Mouse (Mus musculus) limb, embryonic 15.5 days (tissue): ENCODE results near the gene Kremen1. TPM values are rescaled to one million over a fixed set of nuclear protein-coding genes. Genes with fewer than 3 reads are reported as not detected.

Experiments used
- ATAC-seq: fragments of 200-750 bp; cut with Nextera tagmentation; 2 replicates; pipeline ENCODE4 v1.8.0; 2017; ENCODE audit warnings: low read depth, moderate TSS enrichment; ENCODE audit not compliant: insufficient number of reproducible peaks, low FRiP score, low TSS enrichment
- H3K27ac ChIP-seq: fragments of 300-500 bp; sonication (generic); 2 replicates; pipeline ENCODE4 v1.5.1; 2015; ENCODE audit warnings: moderate library complexity, mild to moderate bottlenecking, inconsistent platforms
- H3K27me3 ChIP-seq: fragments of 300-500 bp; sonication (generic); 2 replicates; pipeline ENCODE4 v1.6.1; 2015; ENCODE audit warnings: inconsistent platforms
- H3K36me3 ChIP-seq: fragments of 300-500 bp; sonication (generic); 2 replicates; pipeline ENCODE4 v1.6.1; 2015; ENCODE audit warnings: inconsistent platforms
- H3K4me1 ChIP-seq: fragments of 300-500 bp; sonication (generic); 2 replicates; pipeline ENCODE4 v1.6.1; 2015; ENCODE audit warnings: inconsistent platforms
- H3K4me2 ChIP-seq: fragments of 300-500 bp; sonication (generic); 2 replicates; pipeline ENCODE4 v1.6.1; 2015; ENCODE audit warnings: mild to moderate bottlenecking, inconsistent platforms
- H3K4me3 ChIP-seq: fragments of 300-500 bp; sonication (generic); 2 replicates; pipeline ENCODE4 v1.5.1; 2015; ENCODE audit warnings: mild to moderate bottlenecking, inconsistent platforms
- H3K9ac ChIP-seq: fragments of 300-500 bp; sonication (generic); 2 replicates; pipeline ENCODE4 v1.6.1; 2015; ENCODE audit warnings: inconsistent platforms
- H3K9me3 ChIP-seq: fragments of 300-500 bp; sonication (generic); 2 replicates; pipeline ENCODE4 v1.6.1; 2016; ENCODE audit warnings: inconsistent platforms
- WGBS: fragments of 180-500 bp; shearing (Covaris S2); methylation state at CpG from one replicate; pipeline ENCODE4 v1.1.7; 2015; 5-methylcytosine and 5-hydroxymethylcytosine counted together
- polyA plus RNA-seq: library from polyadenylated mRNA; unstranded; fragments of >200 nt; fragmentation: Nextera tagmentation; extraction: Ambion mirVana; gene quantifications from 2 replicates; pipeline ENCODE4 v1.2.1, GENCODE M21; 2015

The Kremen1 gene
- polyA plus RNA-seq, 1 experiment from 2014 or later, result 37.6 TPM

DNA sequence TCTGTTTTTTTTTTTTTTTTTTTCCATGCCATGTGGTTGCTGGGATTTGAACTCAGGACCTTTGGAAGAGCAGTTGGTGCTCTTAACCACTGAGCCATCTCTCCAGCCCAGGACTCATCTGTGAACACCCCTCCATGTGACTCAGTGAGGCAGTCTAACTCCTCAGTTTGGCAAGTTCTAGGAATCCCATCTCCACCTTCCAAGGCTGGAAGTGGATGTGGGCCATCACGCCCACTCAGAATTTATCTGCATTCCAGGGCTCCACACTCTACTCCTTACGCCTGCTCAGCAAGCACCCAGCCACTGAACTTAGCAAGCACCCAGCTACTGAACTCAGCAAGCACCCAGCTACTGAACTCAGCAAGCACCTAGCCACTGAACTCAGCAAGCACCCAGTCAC, 61.5 kb downstream of the Kremen1 start:
- no peak overlapping the region for H3K4me3 ChIP-seq
- peaks cover 69% of the 10 kb centered on the region for H3K36me3 ChIP-seq

DNA sequence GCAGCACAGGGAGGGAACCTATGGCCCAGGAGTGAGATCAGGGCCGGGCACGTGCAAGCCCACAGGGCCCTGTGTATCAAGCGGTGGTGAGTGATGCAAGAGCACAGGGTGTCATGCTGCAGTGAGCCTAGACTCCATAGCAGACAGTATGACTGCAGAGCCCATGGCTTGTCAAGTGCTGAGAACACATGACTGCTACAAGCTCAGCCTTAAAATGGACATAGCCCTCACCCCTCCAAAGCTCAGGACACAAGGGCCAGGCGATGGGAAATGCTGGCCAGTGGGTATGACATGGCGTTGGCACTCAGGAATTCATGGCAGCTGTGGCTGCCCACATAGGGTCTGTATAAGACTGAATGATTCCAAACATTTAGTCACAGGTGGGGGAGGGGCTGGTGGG, 64.3 kb downstream of the Kremen1 start:
- peaks cover 72% of the 10 kb centered on the region for H3K36me3 ChIP-seq
- peaks cover 9% of the 10 kb centered on the region for H3K4me1 ChIP-seq
- no peak overlapping the region for H3K9ac ChIP-seq
- no peak overlapping the region for H3K4me3 ChIP-seq
- no peak overlapping the region for H3K4me2 ChIP-seq
- 82% methylated on average over 5 of the region's 5 CpGs for WGBS
- no peak overlapping the region for H3K27ac ChIP-seq
- no peaks in the 10 kb centered on the region for H3K9me3 ChIP-seq
- H3K27me3 ChIP-seq, result no peaks in the 10 kb centered on the region
- ATAC-seq, result no peak

More for the DNA sequence above, 61.5 kb downstream of the Kremen1 start:
- 89% methylated on average over 2 of the region's 2 CpGs for WGBS
- Histone ChIP-seq H3K4me2 (no peak overlapping the region), H3K27ac (no peak overlapping the region), H3K27me3 (no peaks in the 10 kb centered on the region), H3K4me1 (no peaks in the 10 kb centered on the region), H3K9ac (no peak overlapping the region), H3K9me3 (no peaks in the 10 kb centered on the region)
- ATAC-seq, result no peak

DNA sequence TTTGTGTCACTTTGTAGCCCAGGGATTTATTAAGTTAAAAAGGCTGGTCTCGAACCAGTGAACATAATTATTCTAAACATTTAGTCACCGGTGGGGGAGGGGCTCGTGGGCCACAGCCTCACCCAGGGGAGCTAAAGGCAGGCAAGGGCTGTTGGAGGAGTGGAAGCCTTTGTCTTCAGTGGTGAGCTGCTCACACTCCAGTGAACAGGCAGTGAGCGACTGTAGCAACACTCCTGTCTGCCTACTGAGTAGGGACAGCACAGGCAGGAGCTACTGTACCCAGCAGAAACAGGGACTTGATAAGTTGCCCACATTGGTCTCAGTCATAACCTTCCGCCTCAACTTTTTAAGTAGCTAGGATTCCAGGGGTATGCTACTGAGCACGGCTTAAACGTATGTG, 64.8 kb downstream of the Kremen1 start:
- Histone ChIP-seq H3K4me1 (peaks cover 10% of the 10 kb centered on the region), H3K27ac (no peak overlapping the region), H3K9ac (no peak overlapping the region), H3K9me3 (no peaks in the 10 kb centered on the region), H3K4me2 (no peak overlapping the region), H3K36me3 (peaks cover 71% of the 10 kb centered on the region), H3K4me3 (no peak overlapping the region), H3K27me3 (no peaks in the 10 kb centered on the region)
- WGBS, result 75% methylated on average over 7 of the region's 7 CpGs
- no peak for ATAC-seq

DNA sequence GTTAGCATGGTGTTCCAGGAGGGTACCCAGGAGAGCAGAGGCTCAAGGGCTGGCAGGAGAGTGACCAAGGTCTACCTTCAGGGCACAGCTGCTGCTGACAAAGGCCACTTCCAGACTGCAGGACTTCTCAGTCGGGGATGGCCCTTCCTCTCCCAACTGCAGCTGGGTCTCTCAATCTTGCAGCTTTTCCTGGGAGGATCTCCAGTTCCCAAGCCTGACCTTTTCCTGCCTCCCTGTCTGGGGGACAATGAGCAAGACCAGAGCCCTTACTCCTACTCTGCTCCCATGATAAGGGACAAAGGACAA, 67.8 kb downstream of the Kremen1 start:
- Histone ChIP-seq H3K4me2 (no peak overlapping the region), H3K4me3 (no peak overlapping the region), H3K36me3 (peaks cover 53% of the 10 kb centered on the region), H3K4me1 (peaks cover 10% of the 10 kb centered on the region), H3K27ac (peak overlapping the region; percentile 59; the same call in 1 of the 2 replicates), H3K27me3 (no peaks in the 10 kb centered on the region), H3K9ac (no peak overlapping the region), H3K9me3 (no peaks in the 10 kb centered on the region)
- WGBS, result 62% methylated on average over 1 of the region's 1 CpGs
- ATAC-seq, result no peak

DNA sequence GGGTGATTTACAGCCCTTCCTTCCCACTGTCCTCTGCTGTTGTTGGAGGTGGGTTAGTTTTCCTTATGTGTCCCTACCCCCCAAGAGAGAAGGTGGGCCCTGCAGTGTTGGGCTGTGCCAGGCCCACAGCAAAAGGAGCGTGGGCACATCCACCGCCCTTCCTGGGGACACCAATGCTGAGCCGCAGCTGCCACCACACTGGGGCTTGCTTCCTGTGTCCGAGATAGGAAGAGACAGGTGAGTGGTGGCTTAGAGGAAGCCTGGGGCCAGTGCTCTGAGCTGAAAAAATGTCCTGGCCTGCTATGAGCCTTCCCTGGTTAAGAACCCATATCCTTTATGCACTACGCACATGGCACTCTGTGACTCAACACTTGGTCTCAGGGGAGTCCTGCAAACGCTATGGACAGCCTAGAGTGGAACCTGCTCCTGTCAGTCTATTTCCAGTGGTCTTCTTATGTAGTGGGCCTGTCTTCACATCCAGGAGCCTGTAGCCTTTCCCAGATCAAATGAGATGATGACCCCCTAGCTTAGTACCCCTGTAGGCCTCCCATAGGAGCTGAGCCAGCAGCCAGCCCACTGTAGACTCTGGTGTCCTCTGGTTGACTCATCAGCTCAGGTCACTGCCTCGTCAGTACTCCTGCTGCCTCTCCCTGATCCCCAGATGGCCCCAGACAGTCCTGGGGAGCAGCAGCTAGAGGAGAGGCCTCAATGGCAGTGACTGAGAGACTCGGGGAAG, 68.3 kb downstream of the Kremen1 start:
- ATAC-seq, result no peak
- Histone ChIP-seq H3K27me3 (no peaks in the 10 kb centered on the region), H3K27ac (peak overlapping the region; percentile 59)

DNA sequence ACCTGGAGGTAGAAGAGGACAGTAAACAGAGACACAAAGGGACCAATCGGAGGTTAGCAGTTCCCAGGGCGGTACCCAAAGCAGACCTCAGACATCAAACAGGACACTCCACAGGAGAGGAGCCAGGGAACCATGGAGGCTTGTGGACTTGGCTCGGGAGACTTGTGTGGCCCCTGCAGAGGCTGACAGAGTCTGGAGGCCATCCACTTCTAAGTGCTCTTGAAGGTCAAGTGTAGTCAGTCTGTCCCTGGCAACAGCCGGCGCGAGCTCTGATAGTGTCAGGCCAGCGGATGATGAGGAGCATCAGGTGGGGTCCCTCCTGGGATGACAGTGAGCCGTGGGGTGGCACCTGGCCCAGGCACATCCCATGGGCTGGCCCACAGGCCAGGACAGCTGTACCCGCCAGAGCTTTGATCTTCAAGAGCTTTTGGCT, 69.3 kb downstream of the Kremen1 start:
- Histone ChIP-seq H3K27ac (peak overlapping the region; percentile 47; the same call in 1 of the 2 replicates), H3K4me3 (no peak overlapping the region)
- 53% methylated on average over 9 of the region's 9 CpGs for WGBS

More for the DNA sequence above, 68.3 kb downstream of the Kremen1 start:
- H3K4me2 ChIP-seq, result no peak overlapping the region
- 67% methylated on average over 8 of the region's 8 CpGs for WGBS
- H3K9ac ChIP-seq, result no peak overlapping the region
- H3K4me3 ChIP-seq, result no peak overlapping the region
- H3K4me1 ChIP-seq, result peaks cover 10% of the 10 kb centered on the region
- no peaks in the 10 kb centered on the region for H3K9me3 ChIP-seq
- H3K36me3 ChIP-seq, result peaks cover 48% of the 10 kb centered on the region

GRCm38 (mm10) chr11:5189239-5189933, 72.0 kb downstream of the Kremen1 start:
- Histone ChIP-seq H3K27ac (no peak overlapping the region), H3K9me3 (no peaks in the 10 kb centered on the region), H3K9ac (no peak overlapping the region), H3K36me3 (peaks cover 17% of the 10 kb centered on the region), H3K4me1 (peaks cover 19% of the 10 kb centered on the region), H3K4me2 (no peak overlapping the region), H3K27me3 (no peaks in the 10 kb centered on the region), H3K4me3 (no peak overlapping the region)
- no peak for ATAC-seq
- 69% methylated on average over 9 of the region's 9 CpGs for WGBS

More for the DNA sequence above, 69.3 kb downstream of the Kremen1 start:
- no peak overlapping the region for H3K4me2 ChIP-seq
- H3K9me3 ChIP-seq, result no peaks in the 10 kb centered on the region
- H3K27me3 ChIP-seq, result no peaks in the 10 kb centered on the region
- H3K36me3 ChIP-seq, result peaks cover 38% of the 10 kb centered on the region
- no peak overlapping the region for H3K9ac ChIP-seq
- no peak for ATAC-seq
- peaks cover 10% of the 10 kb centered on the region for H3K4me1 ChIP-seq

DNA sequence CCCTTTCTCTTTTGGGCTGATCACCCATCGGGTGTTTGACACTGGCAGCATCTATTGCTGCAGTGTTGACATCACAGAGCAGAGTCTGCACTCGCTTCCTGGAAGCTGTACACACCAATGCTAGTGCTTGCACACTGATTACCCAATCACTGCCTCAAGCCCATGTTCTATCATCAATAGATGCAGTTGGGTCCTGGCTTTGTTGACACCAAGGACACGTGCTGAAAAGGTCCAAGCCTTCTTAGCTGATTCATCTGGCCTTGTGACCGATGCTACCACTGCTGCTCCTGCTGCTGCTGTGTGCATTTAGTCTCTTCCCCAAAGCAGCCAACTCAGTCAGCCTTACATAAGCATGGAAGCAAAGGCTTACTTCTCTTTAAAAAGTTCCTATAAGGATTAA, 73.2 kb downstream of the Kremen1 start:
- H3K9me3 ChIP-seq, result no peaks in the 10 kb centered on the region
- 88% methylated on average over 4 of the region's 4 CpGs for WGBS
- no peaks in the 10 kb centered on the region for H3K27me3 ChIP-seq
- no peak overlapping the region for H3K4me3 ChIP-seq
- no peak overlapping the region for H3K27ac ChIP-seq
- H3K4me1 ChIP-seq, result peaks cover 23% of the 10 kb centered on the region
- H3K36me3 ChIP-seq, result peaks cover 10% of the 10 kb centered on the region
- ATAC-seq, result no peak
- H3K4me2 ChIP-seq, result no peak overlapping the region
- no peak overlapping the region for H3K9ac ChIP-seq

GRCm38 (mm10) chr11:5184832-5185231, 76.5 kb downstream of the Kremen1 start:
- Histone ChIP-seq H3K4me2 (no peak overlapping the region), H3K36me3 (no peaks in the 10 kb centered on the region), H3K9me3 (no peaks in the 10 kb centered on the region), H3K27me3 (no peaks in the 10 kb centered on the region), H3K4me1 (peaks cover 19% of the 10 kb centered on the region), H3K27ac (peak overlapping the region; percentile 75), H3K9ac (no peak overlapping the region), H3K4me3 (no peak overlapping the region)
- ATAC-seq, result no peak
- 73% methylated on average over 9 of the region's 9 CpGs for WGBS

- Histone ChIP-seq H3K4me1 (peaks cover 22% of the 10 kb centered on the region), H3K4me2 (no peak overlapping the region), H3K27ac (peak overlapping the region; percentile 77), H3K9ac (no peak overlapping the region), H3K36me3 (no peaks in the 10 kb centered on the region), H3K9me3 (no peaks in the 10 kb centered on the region), H3K27me3 (no peaks in the 10 kb centered on the region), H3K4me3 (no peak overlapping the region)
- WGBS, result 18% methylated on average over 9 of the region's 9 CpGs
- peak; percentile 40; the same call in 1 of the 2 replicates for ATAC-seq
Observed at GRCm38 (mm10) chr11:5184250-5184649, 77.1 kb downstream of the Kremen1 start.

DNA sequence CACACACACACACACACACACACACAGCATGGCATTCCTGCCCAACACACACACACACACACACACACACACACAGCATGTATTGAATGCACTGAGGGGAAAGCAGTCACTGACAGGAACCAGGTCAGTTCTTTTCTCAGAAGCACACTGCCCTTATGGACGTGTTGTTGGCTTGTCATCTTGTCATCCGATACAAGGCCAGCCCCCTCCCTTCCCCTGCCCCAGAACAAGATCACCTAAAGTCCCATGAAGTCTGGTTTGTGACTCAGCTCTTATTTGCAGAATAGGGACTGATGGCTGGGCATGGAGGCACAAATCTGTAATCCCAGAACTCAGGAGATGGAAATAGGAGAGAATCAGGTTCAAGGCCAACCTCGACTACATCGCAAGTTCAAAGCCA, 78.5 kb downstream of the Kremen1 start:
- H3K4me2 ChIP-seq, result no peak overlapping the region
- H3K36me3 ChIP-seq, result no peaks in the 10 kb centered on the region
- no peak overlapping the region for H3K4me3 ChIP-seq
- H3K27me3 ChIP-seq, result no peaks in the 10 kb centered on the region
- H3K4me1 ChIP-seq, result peaks cover 28% of the 10 kb centered on the region
- H3K27ac ChIP-seq, result no peak overlapping the region
- no peak overlapping the region for H3K9ac ChIP-seq
- WGBS, result 68% methylated on average over 4 of the region's 4 CpGs
- no peaks in the 10 kb centered on the region for H3K9me3 ChIP-seq
- ATAC-seq, result no peak

- ATAC-seq, result no peak
- Histone ChIP-seq H3K9me3 (no peaks in the 10 kb centered on the region), H3K4me2 (no peak overlapping the region), H3K36me3 (no peaks in the 10 kb centered on the region), H3K4me1 (peaks cover 28% of the 10 kb centered on the region), H3K27me3 (no peaks in the 10 kb centered on the region), H3K27ac (peak overlapping the region; percentile 28), H3K4me3 (no peak overlapping the region), H3K9ac (no peak overlapping the region)
- WGBS, result 16% methylated on average over 13 of the region's 13 CpGs
Observed at GRCm38 (mm10) chr11:5181850-5182404, 79.4 kb downstream of the Kremen1 start.
